Mouse (Mus musculus) CD4-positive helper T cell, adult 2 months (primary cell): Measurements from ENCODE around the gene Lrpap1.

Experiments
- DNase-seq: peaks from one replicate; pipeline ENCODE4 v3.0.0-alpha.2; 2012; ENCODE audit warnings: low read depth, missing footprints, low spot score

Gene Lrpap1

DNA sequence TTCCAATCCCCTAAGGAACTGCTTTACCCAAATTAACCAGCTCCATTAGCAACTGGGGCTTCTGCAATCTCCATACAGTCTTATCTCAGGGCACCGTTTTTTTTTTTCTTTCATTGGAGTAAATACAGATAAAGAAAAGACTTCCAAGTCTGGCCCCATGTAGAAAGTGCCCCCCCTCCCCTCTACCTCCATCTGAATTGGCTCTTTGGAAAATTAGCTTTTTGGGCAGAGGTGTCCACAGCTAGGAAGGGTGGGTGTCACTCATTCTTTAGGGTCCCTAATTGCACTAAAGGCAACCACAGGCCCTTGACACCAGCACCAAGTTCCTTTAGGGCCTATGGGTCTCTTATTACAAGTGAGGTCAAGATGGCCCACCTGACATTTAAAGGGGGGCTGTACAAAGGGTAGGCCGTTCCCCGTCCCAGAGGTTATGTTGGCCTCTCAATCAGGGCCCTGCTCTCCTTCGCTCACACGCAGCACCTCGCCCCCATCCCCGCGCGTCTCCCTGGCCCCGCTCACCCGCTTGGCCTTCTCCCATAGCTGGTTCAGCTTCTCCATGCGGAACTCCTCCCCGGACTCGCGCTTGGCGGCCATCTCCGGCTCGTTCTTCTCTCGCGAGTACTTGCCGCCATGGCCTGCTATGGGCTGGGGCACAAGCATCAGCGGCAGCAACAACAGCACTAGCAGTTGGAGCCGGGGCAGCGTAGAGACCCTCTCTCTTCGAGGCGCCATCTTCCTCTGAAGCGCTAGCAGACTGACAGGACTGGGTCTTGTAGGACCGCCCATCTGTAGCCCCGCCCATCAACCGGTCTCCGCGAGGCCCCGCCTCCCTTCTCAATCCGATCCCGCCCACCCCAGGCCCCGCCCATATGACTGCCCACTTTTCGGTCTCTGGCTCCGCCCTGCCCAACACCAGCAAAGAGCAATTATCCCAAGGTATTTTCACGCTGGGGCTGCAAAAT, at the start of gene Lrpap1:
TSS of gene Lrpap1 (minus strand) at position 807 of the 962 bp plus-strand sequence.
- DNase-seq = peak; percentile 91

DNA sequence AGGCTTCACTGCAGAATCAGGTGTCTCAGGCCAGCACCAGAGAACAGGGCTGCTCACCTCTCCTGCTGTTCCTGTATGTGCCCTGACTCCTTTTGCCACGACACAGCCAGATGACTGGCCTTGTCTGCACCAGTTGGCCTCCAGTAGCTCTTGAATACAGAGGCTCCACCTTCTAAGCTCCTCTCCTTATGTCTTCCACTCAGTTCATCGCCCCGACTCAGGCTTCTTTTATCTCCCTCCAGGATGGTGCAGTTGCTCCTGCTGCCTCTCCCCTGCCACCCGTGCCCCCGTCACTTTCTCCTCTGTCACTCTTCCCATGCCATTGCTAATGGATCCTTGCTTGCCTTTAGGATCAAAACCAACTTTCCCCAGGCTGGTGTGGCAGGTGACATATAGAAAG, 44.4 kb upstream of the Lrpap1 start:
- no peak for DNase-seq

DNA sequence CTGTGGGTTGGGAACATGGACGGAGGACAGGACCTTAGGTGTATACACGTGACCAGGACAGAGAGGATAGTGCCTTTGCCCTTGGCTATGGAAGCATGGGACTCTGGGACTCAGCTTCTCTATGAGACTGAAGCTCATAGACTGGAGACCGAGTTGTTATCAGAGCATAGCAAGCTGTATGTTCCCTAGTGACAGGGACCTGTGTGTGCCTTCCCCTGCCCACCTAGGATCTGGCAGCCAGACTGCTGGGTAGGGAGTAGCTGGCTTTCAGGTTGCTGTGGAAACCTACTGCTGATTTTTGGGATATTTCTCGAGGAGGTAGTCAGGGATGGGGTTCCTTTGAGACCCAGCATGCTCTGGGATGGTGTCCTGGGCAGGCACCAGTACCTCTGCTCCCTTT, 44.0 kb upstream of the Lrpap1 start:
- DNase-seq = no peak

DNA sequence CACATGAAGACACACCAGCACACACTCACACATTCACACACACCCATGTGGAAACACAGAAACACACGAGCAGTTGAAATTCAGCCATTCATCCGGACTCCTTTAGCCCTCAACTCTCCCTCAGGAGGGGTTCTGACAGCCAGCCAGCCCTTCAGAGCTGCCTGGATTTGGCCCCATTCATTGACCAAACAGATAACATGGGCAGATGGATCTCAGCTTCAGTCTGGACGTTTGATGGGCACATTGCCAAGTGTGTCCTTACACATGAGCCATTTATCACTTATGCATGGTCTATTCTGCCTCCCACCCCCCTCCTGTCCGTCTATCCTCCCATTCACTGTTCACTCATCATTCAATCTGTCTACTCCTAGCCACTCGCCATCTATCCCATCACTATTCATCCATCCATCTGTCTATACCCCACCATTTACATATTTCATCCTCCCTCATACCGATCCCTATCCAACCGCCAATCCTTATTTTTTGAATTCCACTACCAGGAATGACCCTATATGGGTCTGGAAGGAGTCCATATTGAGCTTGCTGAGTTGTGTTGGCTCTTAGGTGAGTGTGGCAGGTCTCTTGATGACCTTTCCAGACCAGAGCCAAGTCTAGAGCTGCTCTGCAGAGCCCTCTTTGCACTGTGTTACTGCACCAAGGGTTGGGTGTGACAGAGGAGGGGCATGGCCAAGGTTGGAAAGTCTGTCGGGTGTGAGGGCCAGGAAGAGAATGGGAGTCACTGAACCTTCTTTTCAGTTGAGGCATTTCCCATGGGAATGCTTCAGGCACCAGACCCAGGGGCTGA, 42.6 kb upstream of the Lrpap1 start:
- DNase-seq = no peak

DNA sequence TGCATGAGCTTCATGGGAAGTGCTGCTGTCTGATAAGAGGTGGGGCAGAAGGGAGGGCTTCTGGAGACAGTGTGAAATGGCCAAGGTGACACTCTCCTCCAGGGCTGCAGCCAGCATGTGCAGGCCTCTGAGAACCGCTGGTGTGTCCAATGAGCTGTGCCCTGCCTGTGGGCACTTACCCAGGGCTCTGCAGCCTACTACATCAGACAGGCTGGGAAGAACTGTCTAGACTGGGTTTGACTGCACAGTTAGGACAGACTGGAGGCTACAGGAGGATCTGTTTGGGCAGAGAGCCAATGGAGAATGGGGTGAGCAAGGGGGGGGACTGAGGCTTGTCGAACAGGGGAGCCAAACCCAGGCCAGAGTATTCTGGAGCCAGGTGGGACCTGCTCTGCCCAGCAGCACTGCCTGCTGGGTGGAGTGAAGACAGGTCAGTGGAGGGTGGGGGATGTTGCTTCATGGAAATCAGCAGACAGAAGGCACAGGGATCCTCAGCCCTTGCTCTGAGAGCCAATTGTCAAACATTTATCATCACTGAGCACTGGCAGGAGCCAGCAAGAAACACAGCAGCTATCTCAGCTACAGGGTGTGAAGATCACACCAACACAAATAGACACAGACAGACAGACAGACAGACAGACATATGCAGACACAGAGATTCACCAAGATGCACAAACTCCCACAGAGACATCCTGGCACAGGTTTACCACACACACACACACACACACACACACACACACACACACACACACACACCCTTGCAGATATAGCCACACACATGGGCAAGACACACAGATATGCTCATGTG, 41.8 kb upstream of the Lrpap1 start:
- DNase-seq = no peak

DNA sequence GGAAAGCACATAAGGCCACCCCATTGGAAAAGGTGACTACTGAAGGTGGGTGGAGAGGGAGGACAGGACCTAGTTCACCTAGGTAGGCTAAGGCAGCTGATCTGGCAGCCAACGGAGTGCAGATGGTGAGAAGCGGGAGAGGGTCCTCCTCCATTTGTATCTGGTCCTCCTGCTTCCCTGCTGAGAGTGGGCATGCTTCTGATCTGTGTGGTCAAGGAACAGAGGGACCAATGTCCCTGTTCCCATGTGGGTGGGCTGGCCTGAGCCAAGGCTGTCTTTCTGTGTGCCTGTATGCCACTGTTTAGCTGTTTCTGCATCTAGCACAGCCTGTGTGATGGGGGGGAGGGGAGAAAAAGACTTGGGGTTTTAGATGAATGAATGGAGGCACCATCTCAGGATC, 41.2 kb upstream of the Lrpap1 start:
- no peak for DNase-seq

DNA sequence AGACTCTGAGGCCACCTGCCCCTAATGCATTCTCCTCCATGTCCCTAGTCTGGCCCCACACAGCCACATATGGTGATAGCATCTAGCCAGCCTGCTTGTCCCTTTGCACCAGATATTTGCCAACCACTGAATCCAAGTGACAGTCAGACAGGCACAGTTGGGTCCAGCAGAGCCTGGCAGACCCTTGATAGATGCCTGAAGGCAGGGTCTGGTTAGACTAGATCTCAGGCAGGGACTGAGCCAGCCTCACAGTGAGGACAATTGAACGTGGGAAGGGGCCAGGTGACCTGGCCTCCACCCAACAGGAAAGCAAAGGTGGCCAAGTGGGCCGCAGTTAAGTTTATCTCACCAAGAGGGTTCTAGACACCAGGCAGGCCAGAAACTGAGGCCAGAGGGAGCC, 39.1 kb upstream of the Lrpap1 start:
- no peak for DNase-seq

DNA sequence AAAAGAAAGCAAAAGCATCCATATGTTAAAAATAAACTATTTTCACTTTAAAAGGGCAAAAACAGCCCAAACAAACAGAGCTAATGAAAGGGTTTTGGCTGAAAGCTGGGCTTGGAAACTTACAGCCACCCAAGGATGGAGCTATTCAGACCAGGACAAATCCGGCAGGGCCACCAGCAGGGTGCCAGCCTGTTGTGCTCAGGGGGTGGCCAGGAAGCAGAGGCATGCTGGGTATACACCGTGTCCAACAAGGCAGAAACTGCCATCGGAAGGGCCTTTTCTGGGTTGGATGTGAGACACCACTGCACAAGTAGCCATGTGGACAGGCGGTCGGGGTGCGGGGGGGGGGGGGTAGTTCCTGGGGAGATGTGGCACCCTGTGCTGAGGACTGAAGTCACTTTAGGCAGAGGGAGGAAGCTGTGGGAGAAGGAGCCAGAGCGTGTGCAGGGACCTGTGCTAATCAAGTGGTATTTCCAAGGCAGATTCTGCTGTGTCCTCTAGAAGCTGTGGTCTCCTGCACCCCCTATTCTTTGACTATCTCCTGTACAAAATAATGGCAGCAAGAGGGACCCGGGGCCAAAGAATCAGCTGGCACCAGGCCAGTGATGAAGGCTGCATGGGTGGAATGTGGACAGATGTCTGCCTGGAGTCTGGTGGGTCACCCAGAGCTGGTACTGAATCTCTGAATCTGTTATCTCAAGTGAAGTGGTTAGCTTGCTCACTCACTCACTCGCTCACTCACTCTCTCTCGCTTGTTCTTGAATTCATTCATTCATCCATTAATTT, 38.1 kb upstream of the Lrpap1 start:
- no peak for DNase-seq

DNA sequence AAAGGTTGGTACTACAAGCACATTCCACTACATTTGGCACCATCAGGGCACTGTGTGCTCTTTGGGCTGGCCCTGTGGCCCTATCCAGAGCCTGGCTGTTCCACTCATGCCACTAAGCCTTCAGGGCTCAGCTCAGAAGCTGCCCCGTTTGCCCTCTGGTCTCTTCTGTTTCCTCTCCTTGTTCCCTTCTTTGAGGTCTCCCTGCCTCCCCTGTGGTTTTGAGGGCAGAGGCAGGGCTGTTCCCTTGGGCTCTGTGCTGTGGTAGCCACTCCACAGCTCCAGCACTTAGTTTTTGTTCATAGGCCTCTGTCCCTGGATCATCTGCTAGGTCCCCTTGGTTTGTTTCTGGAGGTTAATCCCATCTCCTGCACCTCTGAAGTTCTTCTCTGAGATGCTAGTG, 37.3 kb upstream of the Lrpap1 start:
- no peak for DNase-seq

DNA sequence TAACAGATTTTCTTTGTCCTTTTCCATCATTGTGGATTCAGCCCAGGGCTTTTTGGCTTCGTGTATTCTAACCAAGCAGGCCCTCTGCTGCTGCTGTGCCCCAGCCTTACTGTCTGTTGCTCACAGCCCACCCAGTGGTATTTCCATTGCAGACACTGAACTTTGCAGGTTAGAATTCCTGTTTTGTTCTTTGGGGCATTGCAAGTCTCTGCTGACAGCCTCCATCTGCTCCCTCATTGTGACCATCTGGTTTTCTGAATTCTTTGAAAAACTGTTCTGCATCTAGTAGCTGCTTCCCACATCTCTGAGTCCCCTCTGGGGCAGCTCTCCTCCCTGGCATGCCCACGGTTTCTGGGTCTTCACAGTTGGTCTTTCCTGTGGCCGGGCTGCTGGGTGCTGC, 35.8 kb upstream of the Lrpap1 start:
- no peak for DNase-seq

DNA sequence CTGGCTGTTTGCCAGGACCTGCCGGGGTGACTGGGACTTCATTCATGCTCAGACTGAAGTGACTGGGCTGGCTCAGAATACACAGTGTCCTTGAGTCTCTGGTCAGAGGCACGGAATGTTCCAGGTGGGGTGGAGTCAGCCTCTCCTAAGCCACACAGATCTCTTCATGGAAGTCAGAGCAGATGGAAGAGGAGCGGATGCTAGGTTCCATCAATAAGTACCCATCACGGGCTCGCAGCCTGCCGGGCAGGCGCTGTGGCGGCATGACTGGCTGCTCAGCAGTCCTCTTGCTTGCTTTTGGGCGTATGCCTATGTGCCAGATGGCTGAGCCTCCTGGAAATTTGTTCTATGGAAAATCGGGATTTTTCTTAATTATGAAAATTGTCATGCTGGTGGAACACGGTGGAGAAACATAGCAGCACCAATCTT, 32.6 kb upstream of the Lrpap1 start:
- no peak for DNase-seq

DNA sequence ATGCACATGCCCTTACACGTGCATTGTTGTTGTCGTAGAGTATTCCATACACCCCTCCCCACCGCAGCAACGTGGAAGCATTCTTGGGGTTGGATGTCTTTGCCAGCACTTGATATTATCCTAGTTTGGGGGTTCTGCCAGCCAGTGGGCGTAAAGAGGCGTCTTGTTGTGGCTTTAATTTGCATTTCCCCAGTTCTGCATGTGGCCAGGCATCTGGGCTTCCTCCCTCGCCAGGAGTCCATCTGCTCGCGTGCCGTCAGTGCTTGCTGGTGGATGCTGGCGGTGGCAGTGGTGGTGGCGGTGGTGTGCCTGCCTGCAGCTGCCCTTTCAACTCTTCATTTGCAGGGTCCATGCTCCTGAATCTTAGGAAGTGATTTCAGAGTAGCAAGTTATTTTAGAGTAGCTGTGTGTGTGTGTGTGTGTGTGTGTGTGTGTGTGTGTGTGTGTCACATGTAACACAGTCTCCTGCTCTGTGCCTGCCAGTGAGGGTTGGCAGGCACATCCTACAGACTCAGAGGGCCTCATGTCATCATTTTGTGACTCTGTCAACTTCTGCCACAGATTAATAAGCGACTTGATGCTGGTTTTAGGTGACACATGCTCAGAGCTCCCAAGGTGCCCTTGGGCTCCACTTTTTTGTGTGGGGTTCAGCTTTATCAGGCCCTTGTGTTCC, 32.1 kb upstream of the Lrpap1 start:
- no peak for DNase-seq

DNA sequence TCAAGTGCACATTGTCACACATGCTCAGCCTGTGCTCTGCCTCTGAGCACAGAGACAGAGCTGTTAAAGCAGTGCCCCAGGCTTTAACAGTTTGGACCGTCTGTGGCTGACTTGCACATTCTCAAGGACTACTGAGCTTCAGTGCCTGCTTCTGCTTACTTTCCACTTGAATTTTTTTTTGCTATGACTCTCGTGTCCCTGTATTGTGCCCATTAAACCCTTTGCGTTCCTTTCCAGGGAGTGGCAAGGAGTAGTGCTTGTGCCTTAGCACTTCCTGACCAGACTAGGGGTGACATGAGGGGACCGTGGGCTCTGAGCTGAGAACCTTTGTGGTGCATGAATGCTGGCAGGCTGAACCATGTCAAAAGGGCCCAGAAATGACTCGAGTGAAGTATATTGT, 30.3 kb upstream of the Lrpap1 start:
- DNase-seq = no peak

DNA sequence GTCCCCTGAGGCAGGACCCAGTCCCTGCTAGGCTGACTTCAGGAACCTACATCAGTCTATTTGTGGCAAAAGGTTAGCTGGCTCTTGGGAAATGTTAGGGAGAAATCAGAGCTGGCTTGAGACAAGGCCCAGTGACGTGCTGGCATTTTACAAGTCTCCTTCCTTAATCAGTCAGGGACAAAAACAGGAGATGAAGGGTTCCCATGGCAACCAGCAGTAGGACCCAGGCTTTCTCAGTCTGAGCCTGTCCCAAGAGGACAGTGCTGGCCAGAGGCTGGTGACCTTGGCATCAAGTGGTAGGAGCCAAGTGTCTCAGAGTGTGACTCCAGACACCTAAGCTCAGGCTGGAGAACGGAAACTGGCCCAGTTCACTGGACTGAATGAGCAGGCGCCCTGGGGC, 28.7 kb upstream of the Lrpap1 start:
- no peak for DNase-seq

DNA sequence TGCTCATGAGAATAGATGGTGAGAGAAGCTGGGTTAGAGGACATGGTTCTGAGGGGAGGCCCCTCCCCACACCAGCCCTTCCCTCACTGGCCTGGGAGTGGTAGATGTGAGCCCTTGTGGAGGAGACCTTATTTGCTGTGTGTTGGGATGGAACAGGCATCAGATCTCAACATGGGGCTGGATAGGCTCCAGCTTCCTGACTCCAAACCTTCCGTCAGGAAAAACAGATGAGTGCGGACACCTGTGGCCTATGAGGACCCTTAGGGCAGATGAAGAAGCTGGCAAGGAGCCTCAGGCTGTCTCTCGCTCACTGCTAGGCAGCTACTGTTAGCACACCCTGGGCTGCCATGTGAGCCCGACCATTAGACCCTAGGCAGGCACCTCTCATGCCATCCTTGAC, 27.9 kb upstream of the Lrpap1 start:
- no peak for DNase-seq

DNA sequence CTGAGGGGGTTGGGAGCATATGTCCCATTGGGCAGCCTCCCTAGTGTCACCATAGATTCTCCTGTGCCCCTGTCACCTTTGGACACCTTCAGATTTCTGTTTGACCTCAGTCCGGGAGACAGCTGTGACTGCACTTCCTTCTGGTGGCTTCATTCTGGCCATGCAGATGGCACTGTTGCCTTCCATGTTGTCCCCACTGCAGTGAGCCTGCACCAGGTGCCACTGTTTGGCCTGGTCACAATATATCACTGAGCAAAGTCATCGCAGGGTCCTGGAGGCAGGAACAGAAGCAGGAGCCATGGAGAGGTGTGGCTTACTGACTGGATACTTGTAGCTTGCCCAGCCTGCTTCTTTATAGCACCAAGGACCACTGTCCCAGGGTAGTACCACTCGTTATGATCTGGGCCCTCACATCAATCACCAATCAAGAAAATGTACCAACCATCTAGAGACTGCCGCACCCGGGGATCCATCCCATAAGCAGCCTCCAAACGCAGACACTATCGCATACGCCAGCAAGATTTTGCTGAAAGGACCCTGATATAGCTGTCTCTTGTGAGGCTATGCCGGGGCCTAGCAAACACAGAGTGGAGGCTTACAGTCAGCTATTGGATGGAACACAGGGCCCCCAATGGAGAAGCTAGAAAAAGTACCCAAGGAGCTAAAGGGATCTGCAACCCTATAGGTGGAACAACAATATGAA, 26.9 kb upstream of the Lrpap1 start:
- DNase-seq = no peak

DNA sequence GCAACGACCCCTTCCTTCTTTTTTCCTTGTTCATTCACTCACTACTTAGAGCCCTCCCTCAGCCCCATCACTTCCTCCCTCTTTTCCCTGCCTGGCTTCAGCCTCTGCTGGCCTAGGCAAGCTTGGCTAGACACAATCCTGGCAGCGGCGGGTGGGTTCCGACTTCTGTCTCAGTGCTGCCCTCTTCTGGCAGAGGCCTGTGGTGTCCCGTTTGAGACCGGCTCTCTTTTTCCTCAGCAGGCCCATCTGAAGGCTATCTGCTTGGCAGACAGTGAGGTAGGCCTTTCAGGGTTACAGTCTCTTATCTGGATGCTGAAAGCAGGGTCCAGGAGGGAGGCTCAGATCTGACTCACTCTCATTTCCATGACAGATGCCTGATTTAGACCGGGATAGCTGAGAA, 26.2 kb upstream of the Lrpap1 start:
- DNase-seq = peak; percentile 46

DNA sequence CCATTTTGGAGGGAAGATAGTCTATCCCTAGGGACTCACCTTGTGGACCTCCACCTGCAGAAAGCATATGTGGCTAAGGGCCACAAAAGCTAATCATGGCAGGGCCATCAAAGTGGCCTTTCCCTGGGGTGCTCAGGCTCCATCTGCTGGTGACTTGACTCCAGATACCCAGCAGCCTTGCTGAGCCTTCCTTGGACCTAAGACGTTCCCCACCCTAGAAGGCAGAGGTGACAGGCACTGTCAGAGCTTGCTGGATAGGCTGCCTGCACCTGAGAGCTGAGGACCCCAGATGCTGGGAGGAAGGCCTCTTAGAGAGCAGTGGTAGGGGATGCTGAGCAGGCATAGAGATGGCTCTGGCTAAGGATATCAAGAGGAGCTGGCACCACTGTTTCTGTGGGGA, 25.7 kb upstream of the Lrpap1 start:
- no peak for DNase-seq

DNA sequence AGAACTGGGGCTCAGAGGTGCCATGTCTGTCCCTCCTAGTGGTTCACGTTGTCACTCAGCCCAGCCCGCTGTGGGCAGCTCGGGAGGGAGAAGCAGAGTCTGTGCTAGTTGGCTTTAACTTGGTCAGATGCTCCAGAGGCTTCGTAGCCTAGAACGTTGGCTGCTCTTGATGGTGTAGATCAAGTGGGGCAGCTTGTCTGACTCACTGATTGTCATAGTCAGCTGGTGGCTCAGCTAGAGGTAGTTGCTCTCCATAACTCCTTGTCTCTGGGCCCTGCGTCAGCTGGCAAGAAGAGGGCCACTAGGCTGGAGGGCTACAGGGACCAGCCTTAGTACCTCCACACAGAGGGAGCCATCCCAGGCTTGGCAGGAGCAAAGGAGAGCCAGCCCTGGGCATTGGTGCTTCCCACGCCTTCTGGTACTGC, 24.2 kb upstream of the Lrpap1 start:
- DNase-seq = no peak

DNA sequence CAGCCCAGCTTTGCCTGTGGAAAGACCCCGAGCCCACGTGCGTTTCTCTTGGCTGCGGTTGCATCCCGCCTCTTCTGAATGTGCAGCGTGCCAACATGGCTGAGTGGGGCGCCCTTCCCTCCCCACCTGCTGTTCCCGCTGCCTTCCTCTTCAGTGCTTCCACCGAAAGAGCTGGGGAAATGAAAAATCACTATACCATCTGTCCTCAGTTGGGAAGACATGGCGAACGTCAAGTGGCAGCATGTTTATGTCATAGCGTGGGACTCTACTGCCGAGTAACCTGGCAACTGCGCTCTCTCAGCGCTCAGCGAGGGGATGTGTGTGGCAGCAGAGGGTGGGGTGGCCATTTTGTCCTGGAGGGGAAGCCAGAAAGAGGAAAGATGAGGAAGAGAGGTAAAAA, 23.6 kb upstream of the Lrpap1 start:
- DNase-seq = no peak
